In genomic region chr8:48304224-48304623, GRCm38 (mm10) we compare ENCODE assay signal across 13 mouse cellular contexts.
"Had no signal": no experiment of that assay in that cellular context is flagged by ENCODE, and none has a peak within 500 bp of the region (broad histone marks: within the 10 kb centered on the region; RNA-seq: fewer than 3 reads in every experiment).

No protein-coding gene starts in this region.

- DNase-seq: kidney, adult 8-10 months; kidney, postnatal 10 days; kidney, postnatal 36 days; left cerebral cortex, postnatal 4 days; liver, embryonic 13.5 days; lung, adult 2 months; lung, postnatal 14 days; lung, postnatal 4 days; midbrain, embryonic 14.5 days; retina, postnatal 1 day; right cerebral cortex, postnatal 25 days; spleen, adult 18-20 months; thymus, postnatal 25 days had no signal
